Mouse (Mus musculus): ENCODE data around the gene Rab8b. TPM values are rescaled to one million over a fixed set of nuclear protein-coding genes. Genes with fewer than 3 reads are reported as not detected.
A peak's percentile ranks its signal among the peaks of the same experiment; 100 is the strongest.

Rab8b gene
- total and polyA plus RNA-seq, 2 experiments from 2014 or later: 9.5 to 9.8 TPM

- no peak overlapping the region for H3K9ac ChIP-seq (replicated peaks; ENCODE audit: low read depth, low read length)
- no peaks in the 10 kb centered on the region for H3K27me3 ChIP-seq (ENCODE audit: control insufficient read depth, insufficient read depth, low read length)
- H3K36me3 ChIP-seq (replicated peaks; ENCODE audit: control insufficient read depth, insufficient read depth, low read length): no peaks in the 10 kb centered on the region
- DNase-seq (ENCODE audit: low spot score) (no peak), ATAC-seq (ENCODE audit: insufficient read depth, low read depth) (no peak)
- no peaks in the 10 kb centered on the region for H3K4me1 ChIP-seq (ENCODE audit: control insufficient read depth, insufficient read depth)
- 77% methylated on average over 2 of the region's 2 CpGs for WGBS
- no peak overlapping the region for H3K4me2 ChIP-seq (ENCODE audit: low read depth, low read length)
- H3K4me3 ChIP-seq (ENCODE audit: low read depth, low read length): no peak overlapping the region
- no peaks in the 10 kb centered on the region for H3K9me3 ChIP-seq (replicated peaks; ENCODE audit: control insufficient read depth, low read length)
- no peak for TF ChIP-seq CTCF (IDR thresholded peaks at IDR 0.05; ENCODE audit: low read depth)
- no peak for TF ChIP-seq EP300 (IDR thresholded peaks at IDR 0.05; ENCODE audit: low read depth)
- H3K27ac ChIP-seq (ENCODE audit: low read depth): no peak overlapping the region
These were observed 34.9 kb downstream of the Rab8b start for GRCm38 (mm10) chr9:66884609-66885008.

- no peak overlapping the region for H3K4me3 ChIP-seq (ENCODE audit: low read depth, low read length)
- no peak overlapping the region for H3K27ac ChIP-seq (ENCODE audit: low read depth)
- H3K9me3 ChIP-seq (replicated peaks; ENCODE audit: control insufficient read depth, low read length): no peaks in the 10 kb centered on the region
- H3K27me3 ChIP-seq (ENCODE audit: control insufficient read depth, insufficient read depth, low read length): no peaks in the 10 kb centered on the region
- no peak overlapping the region for H3K4me2 ChIP-seq (ENCODE audit: low read depth, low read length)
- H3K4me1 ChIP-seq (ENCODE audit: control insufficient read depth, insufficient read depth): no peaks in the 10 kb centered on the region
- H3K36me3 ChIP-seq (replicated peaks; ENCODE audit: control insufficient read depth, insufficient read depth, low read length): no peaks in the 10 kb centered on the region
- ATAC-seq (ENCODE audit: insufficient read depth, low read depth) (no peak), DNase-seq (ENCODE audit: low spot score) (no peak)
- no peak overlapping the region for H3K9ac ChIP-seq (replicated peaks; ENCODE audit: low read depth, low read length)
- 70% methylated on average over 5 of the region's 5 CpGs for WGBS
- TF ChIP-seq CTCF (IDR thresholded peaks at IDR 0.05; ENCODE audit: low read depth): no peak
- no peak for TF ChIP-seq EP300 (IDR thresholded peaks at IDR 0.05; ENCODE audit: low read depth)
These were observed 36.0 kb downstream of the Rab8b start for GRCm38 (mm10) chr9:66883500-66883899.

- Histone ChIP-seq H3K4me1 (ENCODE audit: control insufficient read depth, insufficient read depth) (no peaks in the 10 kb centered on the region), H3K27me3 (ENCODE audit: control insufficient read depth, insufficient read depth, low read length) (no peaks in the 10 kb centered on the region), H3K9ac (replicated peaks; ENCODE audit: low read depth, low read length) (no peak overlapping the region; the same call in 1 of the 2 replicates), H3K9me3 (replicated peaks; ENCODE audit: control insufficient read depth, low read length) (no peaks in the 10 kb centered on the region), H3K4me2 (ENCODE audit: low read depth, low read length) (no peak overlapping the region), H3K4me3 (ENCODE audit: low read depth, low read length) (no peak overlapping the region), H3K36me3 (replicated peaks; ENCODE audit: control insufficient read depth, insufficient read depth, low read length) (no peaks in the 10 kb centered on the region), H3K27ac (ENCODE audit: low read depth) (peak overlapping the region; percentile 31; the same call in 1 of the 2 replicates)
- DNase-seq (ENCODE audit: low spot score) (no peak), ATAC-seq (ENCODE audit: insufficient read depth, low read depth) (no peak)
- TF ChIP-seq EP300 (IDR thresholded peaks at IDR 0.05; ENCODE audit: low read depth) (no peak), CTCF (IDR thresholded peaks at IDR 0.05; ENCODE audit: low read depth) (no peak)
- 61% methylated on average over 8 of the region's 8 CpGs for WGBS
These were observed 37.1 kb downstream of the Rab8b start for GRCm38 (mm10) chr9:66882406-66882821.

GRCm38 (mm10) chr9:66881858-66882257 lies 37.6 kb downstream of the Rab8b start:
- no peak for TF ChIP-seq EP300 (IDR thresholded peaks at IDR 0.05; ENCODE audit: low read depth)
- no peak for TF ChIP-seq CTCF (IDR thresholded peaks at IDR 0.05; ENCODE audit: low read depth)
- DNase-seq (ENCODE audit: low spot score): no peak
- Histone ChIP-seq H3K9me3 (replicated peaks; ENCODE audit: control insufficient read depth, low read length) (no peaks in the 10 kb centered on the region), H3K27ac (ENCODE audit: low read depth) (no peak overlapping the region), H3K9ac (replicated peaks; ENCODE audit: low read depth, low read length) (no peak overlapping the region), H3K4me1 (ENCODE audit: control insufficient read depth, insufficient read depth) (no peaks in the 10 kb centered on the region), H3K4me2 (ENCODE audit: low read depth, low read length) (no peak overlapping the region), H3K27me3 (ENCODE audit: control insufficient read depth, insufficient read depth, low read length) (no peaks in the 10 kb centered on the region), H3K36me3 (replicated peaks; ENCODE audit: control insufficient read depth, insufficient read depth, low read length) (no peaks in the 10 kb centered on the region), H3K4me3 (ENCODE audit: low read depth, low read length) (no peak overlapping the region)
- WGBS: 75% methylated on average over 3 of the region's 3 CpGs
- ATAC-seq (ENCODE audit: insufficient read depth, low read depth): no peak

GRCm38 (mm10) chr9:66880752-66881151 lies 38.7 kb downstream of the Rab8b start:
- no peak for ATAC-seq (ENCODE audit: insufficient read depth, low read depth)
- Histone ChIP-seq H3K9me3 (replicated peaks; ENCODE audit: control insufficient read depth, low read length) (no peaks in the 10 kb centered on the region), H3K27me3 (ENCODE audit: control insufficient read depth, insufficient read depth, low read length) (no peaks in the 10 kb centered on the region), H3K4me1 (ENCODE audit: control insufficient read depth, insufficient read depth) (no peaks in the 10 kb centered on the region), H3K9ac (replicated peaks; ENCODE audit: low read depth, low read length) (no peak overlapping the region), H3K27ac (ENCODE audit: low read depth) (no peak overlapping the region), H3K4me3 (ENCODE audit: low read depth, low read length) (no peak overlapping the region), H3K36me3 (replicated peaks; ENCODE audit: control insufficient read depth, insufficient read depth, low read length) (no peaks in the 10 kb centered on the region), H3K4me2 (ENCODE audit: low read depth, low read length) (no peak overlapping the region)
- TF ChIP-seq CTCF (IDR thresholded peaks at IDR 0.05; ENCODE audit: low read depth) (no peak), EP300 (IDR thresholded peaks at IDR 0.05; ENCODE audit: low read depth) (no peak)
- no peak for DNase-seq (ENCODE audit: low spot score)
- 85% methylated on average over 2 of the region's 2 CpGs for WGBS

- DNase-seq (ENCODE audit: low spot score): no peak
- Histone ChIP-seq H3K4me3 (ENCODE audit: low read depth, low read length) (no peak overlapping the region), H3K27me3 (ENCODE audit: control insufficient read depth, insufficient read depth, low read length) (no peaks in the 10 kb centered on the region), H3K36me3 (replicated peaks; ENCODE audit: control insufficient read depth, insufficient read depth, low read length) (peaks cover 5% of the 10 kb centered on the region; the same call in 1 of the 2 replicates), H3K4me2 (ENCODE audit: low read depth, low read length) (no peak overlapping the region), H3K9me3 (replicated peaks; ENCODE audit: control insufficient read depth, low read length) (peaks cover 11% of the 10 kb centered on the region; the same call in 1 of the 2 replicates), H3K27ac (ENCODE audit: low read depth) (no peak overlapping the region), H3K4me1 (ENCODE audit: control insufficient read depth, insufficient read depth) (no peaks in the 10 kb centered on the region), H3K9ac (replicated peaks; ENCODE audit: low read depth, low read length) (no peak overlapping the region)
- WGBS: 83% methylated on average over 6 of the region's 6 CpGs
- ATAC-seq (ENCODE audit: insufficient read depth, low read depth): no peak
- no peak for TF ChIP-seq EP300 (IDR thresholded peaks at IDR 0.05; ENCODE audit: low read depth)
- no peak for TF ChIP-seq CTCF (IDR thresholded peaks at IDR 0.05; ENCODE audit: low read depth)
These were observed 40.0 kb downstream of the Rab8b start for GRCm38 (mm10) chr9:66879486-66879885.

All from heart, postnatal 0 days (tissue).